Mouse (Mus musculus) kidney, adult 2 months (tissue): ENCODE measurements at regions not wholly inside any gene's neighbourhood (a gene's known extent, or its start where the extent isn't known, plus 50 kb on each side); places are given as distances from the start of the nearest gene placed in this dataset.

Experiments
- DNase-seq: peaks from one replicate; pipeline ENCODE4 v3.0.0; 2021
- H3K27ac ChIP-seq: fragments of 200-500 bp; 2 replicates; pipeline ENCODE4 v1.5.1; 2012; ENCODE audit warnings: low read depth, low read length, control low read depth, inconsistent platforms; ENCODE audit not compliant: insufficient read depth
- H3K27me3 ChIP-seq: fragments of 200-500 bp; replicated peaks from 2 replicates; pipeline ENCODE4 v1.6.1; 2012; ENCODE audit warnings: mild to moderate bottlenecking, moderate library complexity, low read length, inconsistent platforms; ENCODE audit not compliant: control insufficient read depth, insufficient read depth
- H3K36me3 ChIP-seq: fragments of 200-500 bp; 2 replicates; pipeline ENCODE4 v1.6.1; 2012; ENCODE audit warnings: mild to moderate bottlenecking, moderate library complexity, low read length, inconsistent platforms; ENCODE audit not compliant: control insufficient read depth, insufficient read depth
- H3K4me1 ChIP-seq: fragments of 200-500 bp; 2 replicates; pipeline ENCODE4 v1.6.1; 2011; ENCODE audit warnings: low read length; ENCODE audit not compliant: control insufficient read depth, insufficient read depth
- H3K4me3 ChIP-seq: fragments of 200-500 bp; 2 replicates; pipeline ENCODE4 v1.5.1; 2011; ENCODE audit warnings: mild to moderate bottlenecking, low read depth, low read length, control low read depth; ENCODE audit not compliant: insufficient read depth
- CTCF ChIP-seq: fragments of 200-500 bp; conservative IDR thresholded peaks from 2 replicates; pipeline ENCODE4 v1.5.1; 2011; ENCODE audit warnings: low read depth, mild to moderate bottlenecking, control low read depth, low read length, moderate library complexity, mixed read lengths; ENCODE audit not compliant: insufficient read depth, insufficient read length
- POLR2A ChIP-seq: fragments of 200-500 bp; IDR thresholded peaks from one replicate; pipeline ENCODE4 v1.6.1; 2011; ENCODE audit warnings: low read depth, low read length, control low read depth
- WGBS: fragments of 180-500 bp; shearing (Covaris S2); methylation state at CpG from one replicate; pipeline ENCODE4 v1.1.7; 2018; 5-methylcytosine and 5-hydroxymethylcytosine counted together

DNA sequence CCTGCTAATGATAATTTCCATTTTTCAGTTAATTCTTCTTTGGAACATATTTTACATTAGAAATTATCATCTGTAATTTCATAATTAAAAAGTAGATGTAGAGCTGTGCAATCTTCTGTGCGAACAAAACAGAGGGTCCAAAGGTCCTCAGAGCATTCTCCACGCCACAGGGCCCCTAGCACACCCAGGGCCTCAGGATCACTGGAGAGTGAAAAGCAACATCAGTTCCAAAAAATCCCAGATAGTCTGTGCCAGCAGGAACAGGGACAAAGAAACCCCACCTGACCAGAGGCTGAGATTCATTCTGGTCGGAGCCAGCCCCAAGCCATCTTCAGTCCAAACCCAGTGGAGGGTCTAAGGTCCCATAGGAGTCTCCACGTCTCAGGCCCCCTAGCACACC, 684.7 kb upstream of the Vwc2 start:
- Histone ChIP-seq H3K4me1 (0 out of 2 replicates have a peak, but pooled peaks cover 6% of the 10 kb centered on the region), H3K36me3 (no peaks in the 10 kb centered on the region), H3K27me3 (no peaks in the 10 kb centered on the region), H3K4me3 (no peak overlapping the region), H3K27ac (peak overlapping the region; percentile 63; the same call in 1 of the 2 replicates)
- TF ChIP-seq POLR2A (no peak), CTCF (no peak)
- 53% methylated on average over 4 of the region's 4 CpGs for WGBS
- peak; percentile 66 for DNase-seq

DNA sequence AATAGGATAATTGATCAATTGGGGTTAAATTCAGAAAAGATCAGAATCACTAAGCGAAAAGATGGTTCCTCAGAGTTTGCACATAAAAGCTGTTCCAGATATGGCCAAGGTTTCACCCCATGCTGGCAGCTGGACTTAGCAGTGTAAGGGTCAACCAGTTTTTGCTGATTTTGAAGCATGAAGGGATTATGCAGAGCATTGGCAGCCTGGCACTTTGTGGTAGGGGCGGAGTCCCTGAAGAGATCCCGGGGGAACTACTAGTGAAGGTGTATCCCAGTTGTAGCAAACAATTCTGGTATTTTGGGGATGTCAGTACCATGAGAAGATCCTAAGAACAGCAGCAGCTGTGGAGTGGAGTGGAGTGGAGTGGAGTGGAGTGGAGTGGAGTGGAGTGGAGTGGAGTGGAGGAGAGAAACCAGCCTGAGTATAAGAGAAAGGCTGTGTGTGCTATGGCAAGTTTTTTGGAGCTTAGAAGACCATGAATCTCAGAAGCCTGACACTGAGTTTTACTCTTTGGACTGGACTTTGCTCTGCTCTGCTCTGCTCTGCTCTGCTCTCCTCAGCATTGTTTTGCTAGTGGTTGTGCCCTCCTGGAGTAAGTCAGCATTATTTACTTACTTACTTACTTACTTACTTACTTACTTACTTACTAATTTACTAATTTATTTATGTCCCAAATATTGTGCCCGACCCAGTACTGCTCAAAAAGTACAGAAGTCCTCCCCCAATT, 636.5 kb upstream of the Vwc2 start:
- Histone ChIP-seq H3K27me3 (no peaks in the 10 kb centered on the region), H3K27ac (peak overlapping the region; percentile 99), H3K4me1 (peaks cover 4% of the 10 kb centered on the region; the same call in 1 of the 2 replicates), H3K36me3 (no peaks in the 10 kb centered on the region), H3K4me3 (no peak overlapping the region)
- TF ChIP-seq CTCF (no peak), POLR2A (no peak)
- DNase-seq: peak; percentile 80
- 51% methylated on average over 4 of the region's 4 CpGs for WGBS

DNA sequence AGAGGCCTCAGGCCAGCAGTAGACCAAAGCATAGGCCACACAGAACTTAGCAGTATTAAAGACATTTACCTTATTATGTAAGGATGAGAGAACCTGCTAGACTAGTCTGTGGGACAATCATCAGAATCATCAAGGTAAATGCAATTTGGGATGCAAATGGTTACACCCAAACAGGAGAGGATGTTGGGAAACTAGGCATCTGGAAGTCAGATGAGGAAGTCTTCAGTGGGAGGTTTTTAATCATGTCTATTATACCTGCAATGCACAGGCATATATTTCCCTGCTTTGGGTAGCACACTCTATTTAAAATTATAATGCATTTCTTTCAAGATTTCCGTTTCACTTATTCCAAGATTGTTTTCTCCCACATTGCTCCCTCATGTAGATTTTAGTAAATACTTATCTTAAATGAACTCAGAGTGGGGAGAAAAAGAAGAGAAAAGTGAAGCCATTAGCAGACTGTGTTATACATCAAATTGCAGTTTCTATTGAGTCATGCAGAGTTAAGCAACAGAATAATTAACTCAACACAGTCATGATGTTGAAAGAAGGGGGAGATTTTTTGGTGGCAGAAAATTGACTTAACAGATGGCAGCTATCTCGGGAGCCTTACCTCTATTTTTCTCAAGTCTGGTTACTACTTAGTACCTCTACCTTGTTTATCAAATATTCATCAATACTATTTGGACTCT, 632.9 kb upstream of the Vwc2 start:
- no peaks in the 10 kb centered on the region for H3K27me3 ChIP-seq
- no peak overlapping the region for H3K27ac ChIP-seq
- 78% methylated on average over 2 of the region's 2 CpGs for WGBS
- H3K4me3 ChIP-seq: no peak overlapping the region
- H3K36me3 ChIP-seq: no peaks in the 10 kb centered on the region
- DNase-seq: no peak
- H3K4me1 ChIP-seq: peaks cover 4% of the 10 kb centered on the region; the same call in 1 of the 2 replicates
- TF ChIP-seq POLR2A: no peak
- no peak for TF ChIP-seq CTCF

DNA sequence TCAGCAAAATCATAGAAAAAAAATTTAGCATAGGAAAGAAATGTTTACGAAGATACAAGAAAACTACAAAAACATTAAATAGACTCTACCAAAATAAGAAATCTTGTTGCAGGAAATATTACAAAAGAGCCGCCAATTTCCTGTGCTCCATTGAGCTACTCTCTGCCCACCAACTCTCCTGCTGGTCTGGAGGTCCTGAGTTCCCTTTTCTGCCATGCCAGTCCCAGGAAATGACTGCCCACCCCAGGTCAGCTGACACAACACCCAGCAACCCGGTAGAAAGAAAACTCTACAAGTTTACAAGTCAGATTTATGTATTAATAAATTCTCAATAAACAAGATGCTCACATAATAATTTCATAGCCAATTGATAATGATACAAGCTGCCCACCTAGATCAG, 630.0 kb upstream of the Vwc2 start:
- no peak overlapping the region for H3K4me3 ChIP-seq
- H3K27ac ChIP-seq: no peak overlapping the region
- H3K36me3 ChIP-seq: no peaks in the 10 kb centered on the region
- WGBS: 84% methylated on average over 3 of the region's 3 CpGs
- no peaks in the 10 kb centered on the region for H3K27me3 ChIP-seq
- no peak for DNase-seq
- TF ChIP-seq POLR2A (no peak), CTCF (no peak)
- no peaks in the 10 kb centered on the region for H3K4me1 ChIP-seq

DNA sequence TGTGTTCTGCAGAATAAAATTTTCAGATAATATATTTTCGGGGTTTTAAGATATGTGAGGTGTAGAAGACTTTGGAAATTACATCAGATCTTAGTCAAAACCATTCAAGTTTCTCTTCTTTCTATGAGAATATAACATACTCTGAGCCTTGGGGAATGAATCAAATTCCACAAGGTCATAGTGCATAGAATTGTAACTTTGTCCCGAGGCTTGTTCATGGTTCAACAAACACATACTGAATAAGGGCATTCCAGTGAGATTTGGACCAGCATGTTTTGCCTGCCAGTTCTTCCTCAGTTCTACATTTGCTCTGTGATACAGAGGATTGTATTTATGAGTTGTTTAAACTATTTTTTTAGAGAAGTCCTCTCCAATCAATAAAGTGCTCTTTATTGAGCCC, 616.6 kb upstream of the Vwc2 start:
- Histone ChIP-seq H3K36me3 (no peaks in the 10 kb centered on the region), H3K4me3 (no peak overlapping the region), H3K4me1 (no peaks in the 10 kb centered on the region), H3K27me3 (no peaks in the 10 kb centered on the region), H3K27ac (no peak overlapping the region)
- DNase-seq: peak; percentile 61
- no peak for TF ChIP-seq CTCF
- no peak for TF ChIP-seq POLR2A
- WGBS: 45% methylated on average over 2 of the region's 2 CpGs

DNA sequence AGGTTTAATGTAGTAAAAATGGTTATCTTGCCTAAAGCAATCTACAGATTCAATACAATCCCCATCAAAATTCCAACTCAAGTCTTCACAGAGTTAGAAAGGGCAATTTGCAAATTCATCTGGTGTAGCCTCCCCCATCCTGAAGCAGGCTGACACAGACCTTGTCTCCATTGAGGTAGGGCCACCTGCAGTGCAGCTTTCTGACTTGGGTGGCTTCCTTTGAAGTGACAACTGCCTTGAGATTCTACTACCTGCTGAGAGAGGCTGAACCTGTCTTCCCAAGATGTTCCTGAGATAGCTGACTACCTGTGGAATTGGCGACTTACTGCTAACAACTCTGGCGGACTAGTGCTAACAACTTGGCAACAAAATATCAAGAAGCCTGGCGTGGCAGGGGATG, 602.8 kb upstream of the Vwc2 start:
- 57% methylated on average over 3 of the region's 3 CpGs for WGBS
- no peak for DNase-seq
- H3K27me3 ChIP-seq: no peaks in the 10 kb centered on the region
- H3K4me1 ChIP-seq: no peaks in the 10 kb centered on the region
- no peaks in the 10 kb centered on the region for H3K36me3 ChIP-seq
- no peak overlapping the region for H3K27ac ChIP-seq
- no peak for TF ChIP-seq POLR2A
- no peak for TF ChIP-seq CTCF
- no peak overlapping the region for H3K4me3 ChIP-seq
